ENCODE assay signal across 27 mouse cellular contexts in genomic region chr9:50882183-50882582, GRCm38 (mm10). TPM values are rescaled to one million over a fixed set of nuclear protein-coding genes. Genes with fewer than 3 reads are reported as not detected.
DNase-seq lines count a peak whose midpoint lies in the region; ATAC-seq and TF ChIP-seq lines count a peak whose summit lies in the region.
"Had no signal": no experiment of that assay in that cellular context is flagged by ENCODE, and none has a peak within 500 bp of the region (broad histone marks: within the 10 kb centered on the region; RNA-seq: fewer than 3 reads in every experiment).

No protein-coding gene starts in this region.

- H3K4me2 ChIP-seq in lung, postnatal 0 days (replicated peaks; ENCODE audit: low read depth, low read length), result no peak overlapping the region
- H3K4me2 ChIP-seq: embryonic facial prominence, embryonic 13.5 days; forebrain, embryonic 13.5 days; heart, embryonic 12.5 days; heart, embryonic 15.5 days; hindbrain, embryonic 13.5 days had no signal

- no peak overlapping the region for H3K9ac ChIP-seq in heart, adult 2 months (ENCODE audit: low read depth, low read length)
- H3K9ac ChIP-seq in lung, postnatal 0 days (replicated peaks; ENCODE audit: low read depth), result no peak overlapping the region
- H3K9ac ChIP-seq: embryonic facial prominence, embryonic 13.5 days; forebrain, embryonic 13.5 days; heart, embryonic 12.5 days; heart, embryonic 15.5 days; hindbrain, embryonic 13.5 days had no signal

- TF ChIP-seq CTCF in heart, adult 2 months (IDR thresholded peaks at IDR 0.05), result no peak
- no peak for TF ChIP-seq CTCF in lung, postnatal 0 days (IDR thresholded peaks at IDR 0.05)
- no peak for TF ChIP-seq CTCF in lung, adult 2 months (IDR thresholded peaks at IDR 0.05; ENCODE audit: insufficient read depth, low read length)

- no peak for DNase-seq in heart, adult 2 months
- no peak for DNase-seq in heart, adult 9 months (ENCODE audit: low spot score in 2 of 2)
- peak; percentile 45 for DNase-seq in lung, postnatal 0 days (ENCODE audit: low spot score)
- no peak for DNase-seq in lung, adult 2 months
- DNase-seq in lung, postnatal 36 days, result peak; percentile 51
- DNase-seq: adrenal gland, adult 2 months; adrenal gland, postnatal 14 days; cerebellum, adult 11-12 months; cerebellum, adult 8-10 months; cerebellum, postnatal 10 days; cerebellum, postnatal 36 days; embryo, embryonic 11 days; gastrocnemius, postnatal 36 days; heart, postnatal 10 days; heart, postnatal 36 days had no signal

- peaks cover 21% of the 10 kb centered on the region for H3K4me1 ChIP-seq in heart, adult 2 months (ENCODE audit: control insufficient read depth, insufficient read depth, low read length)
- peaks cover 33% of the 10 kb centered on the region; the same call in 1 of the 2 replicates for H3K4me1 ChIP-seq in lung, postnatal 0 days (ENCODE audit: insufficient read depth, low read depth, low read length)
- peaks cover 26% of the 10 kb centered on the region for H3K4me1 ChIP-seq in lung, adult 2 months (ENCODE audit: control insufficient read depth, insufficient read depth, low read length)
- H3K4me1 ChIP-seq in brown adipose tissue, adult 24 weeks (ENCODE audit: control insufficient read depth, insufficient read depth, insufficient read length, low read length), result peaks cover 34% of the 10 kb centered on the region

- no peak for ATAC-seq in lung, postnatal 0 days
- ATAC-seq: CD4-positive, CD25-positive, alpha-beta regulatory T cell, adult 4 months; forebrain, embryonic 13.5 days; forebrain, embryonic 16.5 days; hindbrain, embryonic 16.5 days had no signal

- no peaks in the 10 kb centered on the region for H3K9me3 ChIP-seq in lung, postnatal 0 days (ENCODE audit: low read length)
- H3K9me3 ChIP-seq: embryonic facial prominence, embryonic 10.5 days; embryonic facial prominence, embryonic 13.5 days; forebrain, embryonic 13.5 days; heart, embryonic 12.5 days; heart, embryonic 15.5 days; hindbrain, embryonic 10.5 days; hindbrain, embryonic 13.5 days had no signal

- H3K27ac ChIP-seq in heart, adult 2 months, result peak overlapping the region; percentile 9; the same call in 1 of the 2 replicates
- H3K27ac ChIP-seq in lung, postnatal 0 days (ENCODE audit: low read length), result no peak overlapping the region
- H3K27ac ChIP-seq in brown adipose tissue, adult 24 weeks (replicated peaks; ENCODE audit: low read depth, low read length), result peak overlapping the region; percentile 98; the same call in 1 of the 2 replicates
- H3K27ac ChIP-seq: embryonic facial prominence, embryonic 10.5 days; embryonic facial prominence, embryonic 13.5 days; forebrain, embryonic 13.5 days; heart, embryonic 15.5 days; hindbrain, embryonic 10.5 days; hindbrain, embryonic 13.5 days had no signal

- no peak for TF ChIP-seq EP300 in heart, adult 2 months (IDR thresholded peaks at IDR 0.05; ENCODE audit: insufficient read depth, low read depth, low read length)
- TF ChIP-seq EP300 in lung, postnatal 0 days (IDR thresholded peaks at IDR 0.05), result peak; percentile 57

- TF ChIP-seq POLR2A in heart, adult 2 months (IDR thresholded peaks at IDR 0.05; ENCODE audit: insufficient read depth, low read depth, low read length), result no peak
- no peak for TF ChIP-seq POLR2A in lung, adult 2 months (IDR thresholded peaks at IDR 0.05; ENCODE audit: borderline replicate concordance, extremely low read depth, low read depth, low read length)

- WGBS in heart, adult 2 months, result 60% methylated on average over 2 of the region's 2 CpGs
- 61% methylated on average over 2 of the region's 2 CpGs for WGBS in lung, postnatal 0 days
- 52% methylated on average over 2 of the region's 2 CpGs for WGBS in lung, adult 2 months

- intact Hi-C loops in heart, adult 2 months (cut with DNase I), result no loop called here

- H3K27me3 ChIP-seq in heart, adult 2 months (ENCODE audit: control insufficient read depth, insufficient read depth, low read length), result no peaks in the 10 kb centered on the region
- H3K27me3 ChIP-seq in lung, postnatal 0 days (replicated peaks; ENCODE audit: insufficient read depth, low read length), result no peaks in the 10 kb centered on the region
- H3K27me3 ChIP-seq: embryonic facial prominence, embryonic 13.5 days; forebrain, embryonic 13.5 days; heart, embryonic 12.5 days; heart, embryonic 15.5 days; hindbrain, embryonic 13.5 days had no signal

- H3K4me3 ChIP-seq in heart, adult 2 months, result no peak overlapping the region
- no peak overlapping the region for H3K4me3 ChIP-seq in lung, postnatal 0 days (ENCODE audit: low read depth, low read length)
- no peak overlapping the region for H3K4me3 ChIP-seq in lung, adult 2 months (replicated peaks; ENCODE audit: extremely low read depth, low read depth, low read length)
- no peak overlapping the region for H3K4me3 ChIP-seq in brown adipose tissue, adult 24 weeks (ENCODE audit: insufficient read depth, low read depth, low read length)
- H3K4me3 ChIP-seq: embryonic facial prominence, embryonic 10.5 days; embryonic facial prominence, embryonic 13.5 days; erythroblast, embryonic 14.5 days; forebrain, embryonic 13.5 days; heart, embryonic 12.5 days; heart, embryonic 15.5 days; hindbrain, embryonic 10.5 days; hindbrain, embryonic 13.5 days had no signal

- H3K36me3 ChIP-seq in heart, adult 2 months (ENCODE audit: control insufficient read depth, insufficient read depth, low read length), result no peaks in the 10 kb centered on the region; the same call in none of the 2 replicates
- peaks cover 11% of the 10 kb centered on the region; the same call in 1 of the 2 replicates for H3K36me3 ChIP-seq in lung, postnatal 0 days (ENCODE audit: insufficient read depth, low read length)

- no peaks in the 10 kb centered on the region for H3K79me2 ChIP-seq in heart, adult 2 months (replicated peaks; ENCODE audit: control insufficient read depth, insufficient read depth, low read length)

RNA-seq across cellular contexts. Expression of gene Ppp2r1b, which starts 37.1 kb away (rescaled TPM):
- total RNA-seq in heart, adult 2 months (2021), result 10 to 100 TPM; 10.3 to 10.8 TPM
- polyA plus RNA-seq in heart, adult 2 months (2012; rRNA removed), result 5.4 and 7.1 TPM in 2 replicates
- polyA plus RNA-seq in lung, postnatal 0 days (2015; fragmentation: Nextera tagmentation; extraction: Ambion mirVana), result 26.0 and 28.4 TPM in 2 replicates
- polyA plus RNA-seq in lung, adult 2 months (2012; rRNA removed), result 6.8 and 12.5 TPM in 2 replicates
- polyA plus RNA-seq in brown adipose tissue, adult 24 weeks (2012; ENCODE audit: insufficient read depth, insufficient read length, missing spikeins), result 35.1 and 41.6 TPM in 2 replicates

Comparison
In these comparisons a context has a peak if more than half of its experiments do, and no peak if none do; other contexts are left out.
1. DNase-seq: peak in lung, postnatal 0 days (single experiment) and lung, postnatal 36 days (single experiment); none in heart, adult 2 months (0 of 2), heart, adult 9 months (0 of 2) and lung, adult 2 months (single experiment).